Mouse (Mus musculus) olfactory bulb, adult 2 months (tissue): ENCODE data around the gene Pax5.

Experiments used
- CTCF ChIP-seq: fragments of 200-500 bp; IDR thresholded peaks from 2 replicates; pipeline ENCODE4 v1.5.1; 2012; ENCODE audit warnings: low read depth, mild to moderate bottlenecking, low read length, moderate library complexity; ENCODE audit not compliant: insufficient read depth
- POLR2A ChIP-seq: fragments of 200-500 bp; IDR thresholded peaks from 2 replicates; pipeline ENCODE4 v1.6.1; 2012; ENCODE audit warnings: mild to moderate bottlenecking, low read depth, low read length, moderate library complexity; ENCODE audit not compliant: insufficient read depth

DNA sequence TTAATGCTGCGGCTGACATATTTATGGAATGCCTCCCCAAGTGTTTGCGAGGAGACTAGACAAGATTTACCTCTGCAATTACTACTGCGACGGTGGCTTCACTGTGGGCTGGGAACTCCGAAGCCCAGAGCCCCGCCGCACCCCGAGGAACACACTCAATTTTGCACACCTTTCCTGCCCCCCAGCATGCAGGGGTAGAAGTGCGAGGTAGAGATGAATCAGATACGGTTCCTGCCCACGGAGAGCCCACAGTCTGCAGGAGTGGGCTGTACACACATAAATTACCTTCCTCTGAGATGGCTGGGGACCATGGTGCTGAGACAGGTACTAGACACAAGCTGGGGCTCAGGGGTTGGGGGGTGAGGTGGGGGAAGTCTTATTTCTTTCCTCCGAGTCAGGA lies 158.8 kb downstream of the Pax5 start:
- TF ChIP-seq CTCF: no peak
- no peak for TF ChIP-seq POLR2A
